Mouse (Mus musculus) E14TG2a.4 (cell line): ENCODE results near the gene Rbm4.

Experiments used
- CTCF ChIP-seq: conservative IDR thresholded peaks from 2 replicates; pipeline ENCODE4 v1.5.1; 2014; ENCODE audit warnings: low read length
- NANOG ChIP-seq: IDR thresholded peaks from 2 replicates; pipeline ENCODE4 v1.6.1; 2014; ENCODE audit warnings: borderline replicate concordance, low read length, mixed read lengths

GRCm38 (mm10) chr19:4797846-4798245, 4.1 kb upstream of the Rbm4 start:
- TF ChIP-seq CTCF (no peak), NANOG (no peak)
